Mouse (Mus musculus) cerebellum, adult 2 months (tissue): ENCODE measurements around the gene Gm13285.

Experiments used
- CTCF ChIP-seq: fragments of 200-500 bp; IDR thresholded peaks from 2 replicates; pipeline ENCODE4 v1.5.1; 2011; ENCODE audit warnings: low read depth, mild to moderate bottlenecking, control low read depth, low read length, moderate library complexity, borderline replicate concordance; ENCODE audit not compliant: insufficient read depth
- POLR2A ChIP-seq: fragments of 200-500 bp; IDR thresholded peaks from 2 replicates; pipeline ENCODE4 v1.6.1; 2011; ENCODE audit warnings: low read length, control low read depth, borderline replicate concordance; ENCODE audit not compliant: insufficient read depth

DNA sequence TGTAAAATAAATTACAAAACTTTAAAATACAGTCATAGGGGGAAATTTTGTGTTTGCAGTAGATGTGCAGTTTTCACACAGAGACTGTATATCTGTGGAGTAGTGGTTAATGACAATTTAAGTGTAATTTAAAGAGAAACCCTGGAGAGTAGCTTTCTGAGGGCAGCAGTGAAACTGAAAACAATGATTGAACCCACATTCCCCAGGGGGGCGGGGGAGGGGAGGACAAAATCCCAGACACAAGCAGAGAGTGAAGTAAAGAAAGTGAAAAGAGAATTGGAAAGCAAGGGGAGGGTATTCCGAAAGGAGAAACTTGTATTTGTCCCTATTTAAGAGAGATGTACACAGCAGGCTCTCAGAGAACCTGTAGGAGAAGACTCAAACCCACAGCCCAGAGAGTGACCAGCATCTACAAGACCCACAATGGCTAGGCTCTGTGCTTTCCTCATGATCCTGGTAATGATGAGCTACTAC lies 42.0 kb downstream of the Gm13285 start, which contains the start of gene Ifna4:
- TF ChIP-seq CTCF (no peak), POLR2A (no peak)
